Mouse (Mus musculus) forebrain, embryonic 16.5 days (tissue): ENCODE measurements at regions not wholly inside any gene's neighbourhood (a gene's known extent, or its start where the extent isn't known, plus 50 kb on each side); places are given as distances from the start of the nearest gene placed in this dataset.

ENCODE experiments used
- ATAC-seq: fragments of 200-750 bp; cut with Nextera tagmentation; 2 replicates; pipeline ENCODE4 v1.8.0; 2017; ENCODE audit warnings: mild to moderate bottlenecking, moderate library complexity
- H3K27ac ChIP-seq: fragments of 300-500 bp; sonication (generic); 2 replicates; pipeline ENCODE4 v1.5.1; 2014; ENCODE audit warnings: low read length, control low read depth
- H3K27me3 ChIP-seq: fragments of 300-500 bp; sonication (generic); replicated peaks from 2 replicates; pipeline ENCODE4 v1.6.1; 2014; ENCODE audit warnings: low read length; ENCODE audit not compliant: control insufficient read depth, insufficient read depth
- H3K36me3 ChIP-seq: fragments of 300-500 bp; sonication (generic); 2 replicates; pipeline ENCODE4 v1.6.1; 2014; ENCODE audit not compliant: control insufficient read depth, insufficient read depth
- H3K4me1 ChIP-seq: fragments of 300-500 bp; sonication (generic); replicated peaks from 2 replicates; pipeline ENCODE4 v1.6.1; 2014; ENCODE audit warnings: low read length; ENCODE audit not compliant: control insufficient read depth, insufficient read depth
- H3K4me2 ChIP-seq: fragments of 300-500 bp; sonication (generic); 2 replicates; pipeline ENCODE4 v1.6.1; 2014; ENCODE audit warnings: mild to moderate bottlenecking, low read length, control low read depth
- H3K4me3 ChIP-seq: fragments of 300-500 bp; sonication (generic); replicated peaks from 2 replicates; pipeline ENCODE4 v1.5.1; 2014; ENCODE audit warnings: mild to moderate bottlenecking, low read length, control low read depth
- H3K9ac ChIP-seq: fragments of 300-500 bp; sonication (generic); replicated peaks from 2 replicates; pipeline ENCODE4 v1.6.1; 2014; ENCODE audit warnings: low read depth, low read length, control low read depth
- H3K9me3 ChIP-seq: fragments of 300-500 bp; sonication (generic); 2 replicates; pipeline ENCODE4 v1.6.1; 2016; ENCODE audit warnings: low read length; ENCODE audit not compliant: control insufficient read depth
- WGBS: fragments of 180-500 bp; shearing (Covaris S2); extraction: QIAGEN DNeasy Blood & Tissue Kit; methylation state at CpG from one replicate; pipeline ENCODE4 v1.1.7; 2014; 5-methylcytosine and 5-hydroxymethylcytosine counted together

DNA sequence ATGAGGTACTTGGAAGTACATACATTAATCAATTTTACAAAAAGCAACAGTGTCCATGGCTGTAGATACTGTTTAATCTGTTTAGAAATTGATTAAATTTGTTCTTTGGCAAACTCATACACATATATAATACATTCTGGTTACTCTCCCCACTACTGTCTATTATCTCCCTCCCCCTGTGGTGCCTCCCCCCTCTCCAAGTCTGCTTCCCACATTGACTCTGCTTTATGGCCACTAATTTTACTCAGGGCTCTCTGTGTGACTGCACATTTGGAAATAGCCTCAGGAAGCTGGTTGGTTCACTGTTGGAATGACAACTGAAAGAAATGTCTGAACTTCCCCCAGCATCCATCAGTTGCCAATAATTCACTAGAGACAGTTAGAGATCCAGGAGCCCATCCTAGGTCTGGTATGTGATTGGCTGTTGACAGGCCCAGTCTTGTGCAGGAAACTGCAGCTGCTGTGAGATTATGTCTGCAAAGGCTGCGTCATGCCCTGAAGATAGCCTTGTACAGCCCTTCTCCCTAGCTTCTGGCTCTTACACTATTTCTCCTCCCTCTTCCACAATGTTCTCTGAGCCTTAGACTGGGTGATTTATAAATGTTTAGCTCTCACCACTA is 204.6 kb upstream of the Trib2 start:
- Histone ChIP-seq H3K4me1 (no peaks in the 10 kb centered on the region), H3K36me3 (no peaks in the 10 kb centered on the region), H3K27ac (no peak overlapping the region), H3K4me2 (no peak overlapping the region), H3K4me3 (no peak overlapping the region), H3K9ac (no peak overlapping the region), H3K9me3 (no peaks in the 10 kb centered on the region), H3K27me3 (no peaks in the 10 kb centered on the region)
- no peak for ATAC-seq
- 78% methylated on average over 1 of the region's 1 CpGs for WGBS

- Histone ChIP-seq H3K36me3 (no peaks in the 10 kb centered on the region), H3K9me3 (no peaks in the 10 kb centered on the region), H3K27me3 (no peaks in the 10 kb centered on the region), H3K9ac (no peak overlapping the region), H3K4me3 (no peak overlapping the region), H3K27ac (no peak overlapping the region), H3K4me2 (no peak overlapping the region), H3K4me1 (no peaks in the 10 kb centered on the region)
- no peak for ATAC-seq
- WGBS: 91% methylated on average over 4 of the region's 4 CpGs
Measured at GRCm38 (mm10) chr12:16018237-16018636, 201.5 kb upstream of the Trib2 start.

DNA sequence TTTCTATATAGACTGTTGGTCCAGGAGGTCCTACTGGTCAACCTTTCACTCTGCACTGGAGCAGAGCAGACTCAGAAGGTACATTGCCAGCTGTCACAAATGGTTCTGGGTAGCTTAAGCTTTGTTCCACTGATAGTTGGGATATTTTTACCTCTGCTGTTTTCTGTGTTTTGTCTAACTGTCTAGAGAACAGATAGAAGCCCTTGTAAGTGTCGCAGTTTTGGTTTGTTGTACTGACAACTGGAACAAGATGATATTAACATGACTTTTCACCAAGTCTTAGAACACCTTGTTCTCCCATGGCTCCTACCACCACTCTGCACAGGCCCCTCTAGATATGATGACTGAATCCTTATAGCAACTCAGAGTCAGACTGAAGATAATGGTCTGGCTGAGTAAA is 199.9 kb upstream of the Trib2 start:
- no peaks in the 10 kb centered on the region for H3K36me3 ChIP-seq
- no peak overlapping the region for H3K4me2 ChIP-seq
- no peak overlapping the region for H3K9ac ChIP-seq
- 100% methylated on average over 1 of the region's 1 CpGs for whole genome bisulfite sequencing
- H3K27ac ChIP-seq: no peak overlapping the region
- H3K9me3 ChIP-seq: no peaks in the 10 kb centered on the region
- H3K4me3 ChIP-seq: no peak overlapping the region
- ATAC-seq: no peak
- no peaks in the 10 kb centered on the region for H3K4me1 ChIP-seq
- H3K27me3 ChIP-seq: no peaks in the 10 kb centered on the region

GRCm38 (mm10) chr12:16015596-16015995 is 198.9 kb upstream of the Trib2 start:
- WGBS: 88% methylated on average over 2 of the region's 8 CpGs
- Histone ChIP-seq H3K27me3 (no peaks in the 10 kb centered on the region), H3K9me3 (no peaks in the 10 kb centered on the region), H3K4me3 (no peak overlapping the region), H3K36me3 (no peaks in the 10 kb centered on the region), H3K4me1 (no peaks in the 10 kb centered on the region), H3K27ac (no peak overlapping the region), H3K4me2 (no peak overlapping the region), H3K9ac (no peak overlapping the region)
- ATAC-seq: no peak

- Histone ChIP-seq H3K9ac (no peak overlapping the region), H3K4me1 (0 out of 2 replicates have a peak, but pooled peaks cover 2% of the 10 kb centered on the region), H3K27ac (no peak overlapping the region), H3K4me3 (no peak overlapping the region), H3K36me3 (no peaks in the 10 kb centered on the region), H3K4me2 (no peak overlapping the region), H3K9me3 (no peaks in the 10 kb centered on the region), H3K27me3 (no peaks in the 10 kb centered on the region)
- ATAC-seq: no peak
- 94% methylated on average over 1 of the region's 1 CpGs for WGBS
Measured at GRCm38 (mm10) chr12:16014679-16015078, 198.0 kb upstream of the Trib2 start.

DNA sequence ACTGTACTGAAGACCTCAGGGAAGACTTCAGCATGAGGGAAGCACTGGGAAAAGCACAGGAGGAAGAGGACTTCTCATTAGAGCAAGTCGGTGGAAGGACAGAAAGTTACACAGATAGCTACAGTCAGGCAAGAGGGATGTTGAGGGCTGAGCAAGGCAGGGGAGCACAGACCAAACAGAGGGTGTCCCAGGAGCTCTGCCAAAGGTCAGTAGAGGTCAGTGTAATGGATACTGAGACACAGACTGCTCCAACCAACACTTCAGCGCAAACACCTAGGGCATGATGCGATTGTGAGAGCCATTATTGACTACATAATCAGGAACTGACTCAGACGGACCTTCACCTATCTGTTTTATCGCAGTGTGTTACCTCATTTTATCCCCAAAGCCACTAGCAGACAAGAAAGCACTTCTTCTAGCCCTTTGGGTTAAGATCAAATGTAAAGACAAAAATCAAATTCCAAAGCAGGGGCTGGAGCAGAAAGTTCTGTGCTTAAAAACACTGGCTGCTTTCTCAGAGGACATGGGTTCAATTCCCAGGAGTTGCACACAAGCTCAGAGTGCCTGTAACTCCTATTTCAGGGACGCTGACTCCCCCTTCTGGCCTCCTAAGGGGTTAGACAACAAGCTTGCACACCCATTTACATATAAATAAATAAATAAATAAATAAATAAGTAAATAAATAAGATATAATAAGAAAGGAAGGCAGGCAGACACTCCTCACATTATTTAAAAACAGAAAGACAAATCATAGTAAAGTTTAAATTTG is 197.3 kb upstream of the Trib2 start:
- no peak for ATAC-seq
- H3K4me1 ChIP-seq: peaks cover 5% of the 10 kb centered on the region
- no peak overlapping the region for H3K27ac ChIP-seq
- no peak overlapping the region for H3K9ac ChIP-seq
- no peak overlapping the region for H3K4me2 ChIP-seq
- H3K4me3 ChIP-seq: no peak overlapping the region
- H3K36me3 ChIP-seq: no peaks in the 10 kb centered on the region
- H3K9me3 ChIP-seq: no peaks in the 10 kb centered on the region
- 87% methylated on average over 6 of the region's 6 CpGs for WGBS
- H3K27me3 ChIP-seq: no peaks in the 10 kb centered on the region

DNA sequence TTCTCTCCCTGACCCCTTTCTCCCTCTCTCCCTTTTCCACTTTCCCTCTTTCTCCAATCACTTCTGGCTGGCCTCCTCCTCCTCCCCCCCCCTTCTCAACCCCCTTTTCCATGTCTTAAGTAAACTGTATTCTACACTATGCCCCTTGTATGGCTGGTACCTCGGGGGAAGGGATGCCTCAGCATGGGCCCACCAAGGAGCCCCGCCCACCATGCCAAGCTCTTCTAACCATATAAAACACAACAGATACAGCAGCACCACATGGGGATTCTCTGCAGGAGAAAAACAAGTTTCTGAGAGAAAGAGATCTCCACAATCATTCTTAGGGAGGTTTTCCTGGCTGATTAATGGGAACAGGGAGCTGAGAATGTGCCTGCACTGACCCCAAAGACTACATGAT is 196.6 kb upstream of the Trib2 start:
- no peak overlapping the region for H3K27ac ChIP-seq
- no peaks in the 10 kb centered on the region for H3K9me3 ChIP-seq
- H3K4me2 ChIP-seq: no peak overlapping the region
- H3K27me3 ChIP-seq: no peaks in the 10 kb centered on the region
- no peak overlapping the region for H3K4me3 ChIP-seq
- H3K4me1 ChIP-seq: peaks cover 9% of the 10 kb centered on the region
- ATAC-seq: no peak
- H3K36me3 ChIP-seq: no peaks in the 10 kb centered on the region
- WGBS: 91% methylated on average over 2 of the region's 2 CpGs
- no peak overlapping the region for H3K9ac ChIP-seq

GRCm38 (mm10) chr12:16012081-16012480 is 195.4 kb upstream of the Trib2 start:
- ATAC-seq: 0 out of 2 replicates have a peak, but pooled peaks have one; percentile 33
- Histone ChIP-seq H3K27me3 (no peaks in the 10 kb centered on the region), H3K4me1 (peaks cover 9% of the 10 kb centered on the region), H3K9me3 (no peaks in the 10 kb centered on the region), H3K27ac (no peak overlapping the region), H3K9ac (no peak overlapping the region), H3K36me3 (no peaks in the 10 kb centered on the region), H3K4me2 (no peak overlapping the region), H3K4me3 (no peak overlapping the region)
- whole genome bisulfite sequencing: 71% methylated on average over 4 of the region's 4 CpGs

GRCm38 (mm10) chr12:16009822-16010620 is 193.3 kb upstream of the Trib2 start:
- WGBS: 61% methylated on average over 10 of the region's 10 CpGs
- Histone ChIP-seq H3K27me3 (no peaks in the 10 kb centered on the region), H3K9ac (no peak overlapping the region), H3K9me3 (no peaks in the 10 kb centered on the region), H3K4me3 (no peak overlapping the region), H3K4me2 (no peak overlapping the region), H3K36me3 (no peaks in the 10 kb centered on the region), H3K27ac (no peak overlapping the region), H3K4me1 (peaks cover 9% of the 10 kb centered on the region)
- peak; percentile 57; the same call in 1 of the 2 replicates for ATAC-seq
